Mouse (Mus musculus): ENCODE data around the gene Safb2. TPM values are rescaled to one million over a fixed set of nuclear protein-coding genes. Genes with fewer than 3 reads are reported as not detected.

Safb2 gene
- polyA plus RNA-seq, 1 experiment: 50.2 TPM

DNA sequence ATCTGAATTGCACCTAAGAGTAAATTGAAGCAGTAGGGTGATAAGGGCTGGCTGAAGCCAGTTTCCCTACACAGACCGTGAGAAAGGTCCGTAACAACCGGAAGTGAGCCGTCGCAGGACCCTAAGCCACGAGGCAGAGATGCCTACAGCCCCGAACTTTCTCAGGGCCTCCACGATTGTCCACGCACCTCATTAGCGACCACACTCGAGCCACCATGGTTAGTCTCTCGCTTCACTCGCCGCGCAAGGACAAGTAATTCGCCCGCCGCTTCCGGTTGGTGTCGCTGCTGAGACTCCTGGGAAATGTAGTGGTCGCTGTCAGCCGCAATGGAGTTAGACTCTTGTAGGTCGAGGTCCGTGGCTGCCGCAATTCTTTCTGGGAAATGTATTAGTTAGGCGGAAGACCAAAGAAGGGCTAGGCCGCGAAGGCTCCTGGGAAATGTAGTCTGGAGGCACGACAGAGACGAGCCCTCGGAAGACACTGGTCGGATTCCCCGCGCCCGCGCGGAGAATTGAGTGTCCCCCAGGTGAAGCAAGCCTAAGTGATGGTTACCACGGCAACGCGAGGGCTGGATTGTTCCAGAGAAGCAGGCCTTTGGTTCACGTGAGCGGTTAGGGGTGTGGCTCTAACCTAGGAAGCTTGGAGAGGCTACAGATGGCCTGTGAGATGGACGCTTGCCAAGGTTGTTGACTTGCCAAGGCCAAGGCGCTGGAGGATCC, 25.2 kb upstream of the Safb2 start, which contains the start of gene 2410015M20Rik:
2410015M20Rik (minus strand) TSS at position 320 of the 720 bp plus-strand sequence.
- no peak for DNase-seq (ENCODE audit: low read depth)

DNA sequence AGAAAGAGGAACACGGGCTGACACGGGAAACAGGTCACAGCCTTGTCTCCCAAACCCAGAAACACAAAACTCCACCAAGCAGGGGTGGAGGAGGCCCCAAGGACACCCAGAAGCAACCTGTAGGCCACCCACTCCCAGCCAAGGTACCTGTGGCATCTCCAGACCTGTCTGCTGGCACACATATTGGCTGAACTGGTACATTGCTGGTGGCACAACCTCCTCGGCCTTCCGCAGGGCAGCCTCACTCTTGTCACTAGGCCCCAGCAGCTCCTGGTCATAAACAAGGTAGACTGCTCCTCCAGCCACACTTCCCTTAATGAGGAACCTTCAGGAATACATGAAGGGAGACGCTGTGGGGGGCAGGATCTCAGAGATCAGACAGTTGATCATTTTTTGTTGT, 24.3 kb upstream of the Safb2 start:
- DNase-seq (ENCODE audit: low read depth): no peak

DNA sequence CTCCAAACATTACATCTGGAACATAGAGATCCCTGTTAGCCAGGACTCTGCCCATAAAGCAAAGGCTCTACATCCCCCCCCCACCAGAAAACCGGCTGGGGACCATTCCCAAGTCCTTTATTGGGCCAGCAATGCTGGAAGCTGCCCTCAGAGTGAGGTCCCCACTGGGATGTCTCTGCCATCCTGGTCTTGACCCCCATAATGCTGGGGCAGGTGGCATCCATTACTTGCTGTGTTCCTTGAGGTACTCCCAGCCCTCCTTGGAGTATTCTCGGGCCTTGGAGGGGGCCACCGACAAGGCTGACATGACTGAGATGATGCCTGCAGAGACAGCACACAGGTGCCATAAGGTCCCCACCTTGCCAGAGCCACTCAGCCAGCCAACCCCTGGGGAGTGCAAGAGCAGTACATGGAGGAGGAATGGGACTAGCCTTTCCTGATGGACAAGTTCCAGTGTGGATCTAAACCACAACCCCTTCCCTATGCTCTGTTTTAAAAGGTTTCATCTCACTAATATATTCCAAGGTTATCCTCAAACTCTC, 23.2 kb upstream of the Safb2 start:
- DNase-seq (ENCODE audit: low read depth): no peak

DNA sequence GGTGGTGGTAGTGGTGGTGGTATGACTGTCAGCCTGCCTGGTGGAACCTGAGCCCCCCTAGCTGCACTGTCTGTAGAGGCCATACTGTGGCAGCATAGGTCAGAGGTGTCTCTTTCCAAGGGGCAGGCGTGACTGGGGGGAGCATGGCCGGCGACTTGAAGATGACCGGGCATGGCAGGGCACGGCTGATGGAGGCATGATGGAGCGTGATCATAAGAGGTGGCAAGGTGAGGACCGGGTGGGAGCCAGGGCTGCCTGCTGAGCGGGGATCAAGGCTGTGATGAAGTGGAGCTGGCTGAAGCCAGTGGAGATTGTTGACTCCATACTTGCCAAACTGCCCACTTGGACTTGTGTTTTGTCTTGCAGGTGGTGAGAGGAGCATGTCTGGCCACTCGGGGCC, 21.0 kb upstream of the Safb2 start:
- no peak for DNase-seq (ENCODE audit: low read depth)

DNA sequence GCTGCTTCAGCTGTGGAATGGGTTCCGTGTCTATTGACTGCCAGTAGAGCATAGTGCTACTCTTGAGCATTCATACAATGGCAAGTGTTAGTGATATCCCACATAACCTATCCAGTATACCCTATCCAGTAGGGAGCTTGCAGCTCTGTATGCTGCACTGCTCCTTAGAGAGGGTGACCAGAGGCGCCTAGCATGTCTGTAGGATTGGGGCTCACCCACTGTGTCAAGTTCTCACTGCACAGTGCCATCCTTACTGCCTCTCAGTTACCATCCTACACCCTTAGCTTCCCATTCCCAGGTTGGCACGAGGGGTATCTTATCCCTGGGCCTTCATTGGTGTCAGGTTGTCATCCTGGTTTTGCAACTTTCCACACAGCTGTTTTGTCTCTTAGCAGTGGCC, 20.0 kb upstream of the Safb2 start:
- no peak for DNase-seq (ENCODE audit: low read depth)

DNA sequence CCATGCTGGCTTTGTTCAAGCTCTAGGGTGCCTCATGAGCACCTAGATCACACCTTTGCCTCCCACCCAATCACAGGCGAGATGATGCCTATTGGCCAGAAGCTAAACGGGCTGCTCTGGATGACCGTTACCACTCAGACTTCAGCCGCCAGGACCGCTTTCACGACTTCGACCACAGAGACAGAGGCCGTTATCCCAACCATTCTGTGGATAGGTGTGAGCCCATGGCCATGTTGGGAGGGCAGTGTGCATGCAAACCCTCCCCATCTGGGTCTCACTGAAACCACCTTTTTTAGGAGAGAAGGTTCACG, 19.6 kb upstream of the Safb2 start:
- DNase-seq (ENCODE audit: low read depth): no peak

DNA sequence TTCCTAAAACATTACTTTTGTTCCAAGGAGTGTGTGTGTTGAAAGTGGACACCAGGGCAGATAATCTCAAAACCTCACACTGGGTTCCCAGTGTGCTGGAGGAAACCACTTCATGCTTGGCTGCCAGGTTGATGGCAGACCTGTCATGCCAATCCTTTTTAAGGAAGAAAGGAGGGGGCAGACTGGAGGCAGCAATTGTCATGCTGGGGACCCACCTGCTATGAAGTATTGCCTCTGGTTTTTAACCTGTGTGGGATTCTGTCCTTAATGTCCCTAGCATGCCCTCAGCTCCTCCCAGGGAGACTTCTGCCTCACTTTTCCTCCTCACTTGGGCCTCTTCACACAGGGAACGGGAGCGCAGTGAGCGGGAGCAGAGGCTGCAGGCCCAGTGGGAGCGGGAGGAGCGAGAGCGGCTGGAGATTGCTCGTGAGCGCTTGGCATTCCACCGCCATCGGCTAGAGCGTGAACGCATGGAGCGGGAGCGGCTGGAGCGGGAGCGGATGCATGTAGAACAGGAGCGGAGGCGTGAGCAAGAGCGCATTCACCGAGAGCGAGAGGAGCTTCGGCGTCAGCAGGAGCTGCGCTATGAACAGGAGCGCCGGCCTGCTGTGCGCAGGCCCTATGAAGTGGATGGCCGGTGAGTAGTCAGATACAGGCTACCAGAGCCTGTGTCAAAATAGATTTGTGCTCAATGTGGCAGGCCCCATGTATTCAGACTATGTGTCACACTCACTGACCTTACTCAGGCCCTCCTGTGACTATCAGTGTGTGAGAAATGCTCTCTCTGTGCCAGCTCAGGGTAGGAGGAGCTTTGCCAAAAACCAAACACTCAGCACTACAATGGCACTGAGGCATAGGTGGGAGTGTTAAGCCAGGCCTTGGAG, 19.0 kb upstream of the Safb2 start:
- no peak for DNase-seq (ENCODE audit: low read depth)

DNA sequence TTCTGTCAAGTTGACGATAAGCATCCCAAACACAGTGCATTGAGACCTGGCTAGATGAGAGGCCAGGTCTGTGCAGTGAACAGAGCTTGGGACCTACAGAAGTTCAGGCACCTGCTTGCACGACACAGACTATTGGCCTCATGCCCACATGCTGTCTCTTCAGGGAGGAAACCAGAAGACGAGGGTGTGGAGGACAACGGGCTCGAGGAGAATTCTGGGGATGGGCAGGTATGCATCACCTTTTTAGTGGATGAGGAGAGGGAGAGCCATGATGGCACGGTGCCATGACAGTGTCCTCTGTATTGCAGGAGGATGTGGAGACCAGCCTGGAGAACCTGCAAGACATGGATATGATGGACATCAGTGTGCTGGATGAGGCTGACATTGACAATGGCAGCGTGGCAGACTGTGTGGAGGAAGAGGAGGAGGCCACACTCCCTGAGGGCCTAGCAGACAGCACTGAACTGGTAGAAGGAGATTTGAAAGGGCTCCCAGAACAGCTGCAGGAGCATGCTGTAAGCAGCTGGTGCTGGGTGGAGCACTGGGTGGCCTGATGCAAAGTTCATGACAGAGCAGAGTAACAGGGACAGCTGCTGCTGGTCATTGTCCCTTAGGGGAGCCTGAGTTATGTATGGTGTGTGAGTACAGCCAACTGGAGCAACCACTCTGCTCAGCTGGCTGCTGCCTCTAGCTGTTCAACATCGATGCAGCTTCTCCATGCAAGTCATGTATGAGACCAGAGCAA, 9.3 kb upstream of the Safb2 start:
- no peak for DNase-seq (ENCODE audit: low read depth)

DNA sequence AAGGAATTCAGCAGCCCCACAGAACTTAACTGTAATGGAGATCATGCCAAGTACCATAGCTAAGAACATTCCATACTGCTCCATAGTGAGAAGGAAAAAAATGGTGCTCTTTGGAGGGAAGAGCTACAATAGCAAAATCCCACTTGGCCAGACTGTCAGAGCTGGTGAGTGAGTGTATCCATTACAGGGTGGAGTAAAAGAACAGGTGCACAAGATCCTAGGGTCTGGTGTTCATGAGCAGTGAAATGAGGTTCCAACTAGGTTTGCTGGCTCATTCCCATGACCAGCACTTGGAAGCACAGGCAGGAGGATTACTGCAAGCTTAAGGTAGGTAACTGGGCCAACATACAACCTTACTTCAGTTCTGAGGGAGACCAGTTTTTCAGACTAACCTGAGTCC, 8.2 kb upstream of the Safb2 start:
- DNase-seq (ENCODE audit: low read depth): no peak

DNA sequence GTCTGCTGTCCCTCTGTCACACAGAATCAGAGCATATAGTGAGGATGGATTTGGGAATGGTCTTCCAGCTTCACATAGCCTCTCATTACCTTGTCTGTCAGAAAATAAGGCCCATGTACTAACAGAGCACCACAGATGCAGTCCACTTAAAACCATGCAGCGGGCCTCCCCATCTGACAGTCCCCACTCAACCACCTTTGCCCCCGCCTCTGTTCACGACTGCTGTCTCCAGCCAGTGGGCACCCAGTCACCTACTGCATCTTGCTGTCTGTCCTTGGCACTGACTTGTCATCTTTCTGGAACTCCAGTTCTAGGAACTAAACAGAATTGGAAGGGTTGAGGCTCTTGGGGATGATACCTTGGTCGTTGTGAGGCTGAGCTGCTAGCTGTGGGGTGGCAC, 4.5 kb upstream of the Safb2 start:
- no peak for DNase-seq (ENCODE audit: low read depth)

DNA sequence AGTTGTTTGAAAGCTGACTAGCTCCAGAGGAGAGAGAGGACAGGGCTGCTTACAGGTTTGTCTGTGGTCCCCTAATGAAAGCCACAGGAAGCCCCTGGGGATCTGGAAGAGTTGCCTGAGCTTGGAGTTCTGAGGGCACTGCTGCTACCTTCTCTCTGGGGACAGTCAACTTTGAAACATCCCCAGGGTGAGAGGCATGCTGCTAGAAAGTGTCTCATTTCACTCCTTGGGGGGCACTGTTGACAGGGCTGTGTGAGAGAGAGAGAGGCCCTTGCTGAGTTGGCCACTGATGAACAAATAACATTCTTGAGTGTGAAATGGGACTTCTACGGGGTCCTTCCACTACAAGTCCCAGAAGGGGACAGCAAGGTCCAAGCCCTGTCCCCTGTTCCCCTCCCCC, 3.4 kb upstream of the Safb2 start:
- DNase-seq (ENCODE audit: low read depth): no peak

DNA sequence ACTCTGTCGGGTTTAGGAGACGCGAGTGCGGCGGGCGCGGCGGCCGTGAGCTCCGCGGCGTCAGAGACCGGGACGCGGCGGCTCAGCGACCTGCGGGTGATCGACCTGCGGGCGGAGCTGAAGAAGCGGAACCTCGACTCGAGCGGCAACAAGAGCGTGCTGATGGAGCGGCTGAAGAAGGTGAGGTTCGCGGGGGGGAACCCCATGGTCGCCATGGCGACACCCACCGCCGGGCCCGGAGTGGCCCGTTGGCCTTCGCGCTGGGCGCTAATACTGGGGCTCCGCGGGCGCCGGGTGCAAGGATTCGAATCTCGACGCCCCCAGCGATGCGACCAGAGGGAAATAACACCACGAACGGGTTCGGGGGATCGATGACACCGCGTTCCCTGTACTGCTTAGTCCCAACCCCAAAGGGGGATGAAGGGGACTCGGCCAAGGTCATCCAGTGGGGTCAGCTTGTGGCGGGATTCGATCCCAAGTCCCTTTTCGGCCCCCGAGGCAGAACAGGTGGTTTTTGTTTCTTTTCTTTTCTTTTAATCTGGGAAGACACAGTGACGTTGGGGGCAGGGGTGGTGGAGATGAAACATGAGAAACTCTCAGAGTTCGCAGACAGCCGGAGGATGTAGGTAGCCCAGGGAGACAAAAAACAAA, 911 bp upstream of the Safb2 start:
- DNase-seq (ENCODE audit: low read depth): no peak

DNA sequence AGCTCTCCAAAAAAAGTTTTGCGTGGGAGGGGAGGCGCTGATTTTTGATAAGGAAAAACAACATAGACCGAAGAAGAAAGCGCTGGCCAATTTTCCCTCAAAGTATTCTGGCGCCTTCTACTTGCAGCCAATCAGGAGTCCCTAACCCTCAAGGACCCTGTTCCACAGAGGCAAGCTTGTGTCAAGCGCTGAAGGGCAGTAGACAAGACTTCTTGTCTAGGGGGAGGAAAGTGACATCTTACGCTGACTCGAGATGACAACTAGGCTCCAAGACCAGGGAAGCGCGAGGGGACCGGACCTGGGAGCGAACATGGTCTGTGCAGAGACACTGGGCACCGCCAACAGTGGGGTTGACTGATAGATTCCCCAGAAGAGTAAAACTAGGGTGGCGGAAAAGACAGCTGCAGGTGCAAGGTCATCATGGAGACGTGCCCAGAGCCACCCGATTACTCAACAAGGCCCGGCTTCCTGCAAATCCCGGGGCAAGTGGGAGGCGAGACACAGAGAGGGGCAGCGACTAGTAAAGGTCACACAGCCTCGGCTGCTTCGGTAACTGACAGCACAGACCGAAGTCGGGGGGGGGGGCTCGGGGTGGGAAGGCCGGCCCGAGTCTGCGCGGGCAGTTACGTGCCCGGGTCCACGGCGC, 651 bp downstream of the Safb2 start:
- no peak for DNase-seq (ENCODE audit: low read depth)

DNA sequence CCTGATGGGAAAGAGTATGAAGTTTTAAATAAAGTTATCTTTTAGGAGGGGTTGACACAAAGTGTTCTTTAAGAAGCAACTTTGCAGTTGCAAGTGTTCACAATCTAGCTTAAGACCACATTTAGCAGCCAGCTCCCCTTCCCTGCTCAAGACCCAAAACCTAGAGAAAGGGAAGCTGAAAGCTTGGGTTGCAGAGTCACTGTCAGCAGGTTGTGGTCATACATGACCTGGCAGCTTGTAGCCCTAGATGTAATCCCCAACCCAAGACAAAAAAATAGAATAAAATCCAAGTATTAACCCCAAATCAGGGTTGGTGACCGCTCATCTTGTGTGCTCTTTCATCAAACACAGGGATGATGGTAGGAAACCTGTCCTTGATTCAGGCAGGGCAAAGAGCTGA, 1.3 kb downstream of the Safb2 start:
- DNase-seq (ENCODE audit: low read depth): no peak

DNA sequence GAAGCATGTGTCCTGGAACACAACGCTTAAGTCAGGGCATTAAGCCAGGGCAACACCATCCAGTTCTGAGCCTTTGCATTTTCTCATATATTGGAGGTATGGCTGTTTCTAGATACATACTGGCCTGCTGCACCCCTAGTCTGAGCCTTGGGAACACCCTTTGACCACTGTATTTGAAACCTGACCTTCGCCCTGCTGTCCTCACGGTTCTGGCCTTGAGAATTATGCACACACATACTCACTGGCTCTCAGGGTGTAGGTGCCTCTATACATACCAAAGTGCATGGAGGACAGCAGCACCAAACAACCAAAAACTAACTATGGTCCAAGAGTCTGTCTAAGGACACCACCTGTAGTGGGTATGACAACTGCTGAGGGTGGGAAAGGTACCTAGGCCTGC, 11.4 kb downstream of the Safb2 start:
- DNase-seq (ENCODE audit: low read depth): no peak

DNA sequence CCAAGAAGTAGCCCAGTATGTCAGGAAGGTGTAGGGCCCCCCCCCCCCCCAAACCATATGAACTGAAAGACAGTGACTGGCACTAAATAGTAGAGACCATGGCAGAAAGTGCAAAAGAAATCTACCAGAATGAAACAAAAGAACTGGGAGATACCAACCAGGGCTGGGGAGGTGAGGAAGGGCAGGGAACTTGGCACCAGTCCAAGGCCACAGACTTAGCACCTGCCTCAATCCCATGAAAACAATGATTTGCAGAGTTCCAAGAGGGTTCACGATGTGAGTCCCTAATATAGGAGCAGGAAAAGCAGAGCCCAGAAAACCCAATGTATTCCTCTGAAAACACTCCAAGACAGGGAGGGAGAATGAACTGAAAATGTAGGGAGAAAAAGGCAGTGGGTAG, 12.2 kb downstream of the Safb2 start:
- DNase-seq (ENCODE audit: low read depth): no peak

DNA sequence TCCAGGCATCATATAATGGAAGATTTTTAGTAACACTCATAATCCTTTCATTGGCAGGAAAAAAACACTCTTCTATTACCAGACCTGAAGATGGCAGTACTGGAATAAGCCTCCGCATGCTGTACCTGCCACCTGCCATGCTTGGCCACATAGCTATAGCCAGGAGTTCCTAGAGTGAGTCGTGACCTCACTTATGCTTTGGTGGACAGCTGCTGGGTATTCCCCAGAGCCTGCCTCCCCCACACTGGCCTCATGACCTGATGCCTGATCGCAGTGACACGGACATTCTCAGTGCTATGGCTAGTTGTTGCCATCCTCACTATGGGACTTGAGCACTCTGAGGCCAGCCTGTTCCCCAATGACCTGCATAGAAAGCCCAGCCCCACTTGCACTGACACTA, 14.1 kb downstream of the Safb2 start:
- no peak for DNase-seq (ENCODE audit: low read depth)

DNA sequence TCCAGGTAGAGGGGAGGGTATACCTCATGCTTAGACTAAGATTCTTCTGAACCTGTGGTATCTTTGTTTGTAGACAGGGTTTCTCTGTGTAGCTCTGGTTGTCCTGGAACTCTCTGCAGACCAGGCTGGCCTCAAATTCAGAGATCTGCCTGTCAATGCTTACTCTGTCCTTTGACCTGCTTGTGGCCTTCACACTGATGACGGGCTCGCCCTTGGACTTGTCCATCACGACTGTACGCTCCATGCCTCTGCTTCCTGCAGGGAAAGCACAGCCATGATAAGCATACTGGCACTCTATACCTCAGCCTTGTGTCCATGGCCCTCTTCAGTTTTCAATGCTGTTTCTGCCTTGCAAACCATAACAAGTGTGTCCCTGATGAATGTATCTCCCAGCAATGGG, 17.0 kb downstream of the Safb2 start:
- no peak for DNase-seq (ENCODE audit: low read depth)

DNA sequence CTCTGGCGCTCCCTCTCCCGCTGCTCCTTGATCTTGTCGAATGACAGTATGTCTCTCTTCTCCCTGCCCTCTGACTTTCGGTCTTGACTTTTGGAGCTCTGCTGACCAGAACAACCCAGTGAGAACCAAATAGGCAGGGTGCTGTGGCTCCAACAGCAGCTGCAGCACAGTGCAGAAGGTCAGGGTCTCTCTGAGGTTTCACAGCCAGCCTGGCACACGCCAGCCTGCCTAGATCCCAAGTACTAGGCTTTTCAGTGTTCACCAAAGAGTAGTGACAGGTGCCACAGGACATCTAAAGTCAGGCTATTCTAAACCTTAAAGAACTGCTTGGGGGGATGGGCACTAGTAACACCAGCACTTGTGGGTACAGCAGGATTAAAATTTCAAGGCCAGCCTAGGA, 17.5 kb downstream of the Safb2 start:
- no peak for DNase-seq (ENCODE audit: low read depth)

DNA sequence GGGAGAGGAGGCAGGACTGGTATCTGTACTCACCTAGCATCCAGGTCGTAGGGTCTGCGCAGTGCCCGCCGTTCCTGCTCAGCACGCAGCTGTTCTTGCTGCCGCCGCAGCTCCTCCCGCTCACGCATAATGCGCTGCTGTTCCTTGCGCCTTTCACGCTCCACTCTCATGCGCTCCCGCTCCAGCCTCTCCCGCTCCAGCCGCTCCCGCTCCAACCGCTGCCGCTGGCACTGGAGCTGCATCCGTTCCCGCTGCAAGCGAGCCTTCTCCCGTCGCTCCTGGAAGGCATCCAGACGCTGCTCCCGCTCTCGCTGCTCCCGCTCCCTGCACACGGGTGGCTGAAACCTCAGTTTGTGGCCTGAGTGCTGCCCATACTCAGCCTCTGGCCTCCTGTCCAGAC, 18.1 kb downstream of the Safb2 start:
- DNase-seq (ENCODE audit: low read depth): no peak

DNA sequence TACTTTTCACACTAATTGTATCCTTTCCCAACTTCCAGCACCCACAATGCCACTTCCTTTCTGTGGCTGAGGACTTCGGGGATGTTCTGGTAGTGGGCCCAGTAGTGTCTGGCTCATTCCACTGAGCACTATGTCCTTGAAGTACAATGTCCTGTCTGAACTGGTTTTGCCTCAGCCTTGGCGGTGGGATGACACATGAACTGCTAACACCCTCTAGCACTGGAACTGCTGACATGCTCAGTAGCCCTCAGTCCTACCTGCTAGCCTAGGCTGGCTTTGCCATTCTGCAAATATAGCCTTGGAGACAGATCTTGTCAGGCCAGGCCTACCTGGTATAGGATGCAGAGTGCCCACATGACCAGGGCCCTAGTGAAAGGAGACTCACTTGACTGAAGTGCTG, 22.5 kb downstream of the Safb2 start:
- no peak for DNase-seq (ENCODE audit: low read depth)

Measured in gonadal fat pad, adult 2 months (tissue).